Mouse (Mus musculus) hindbrain, embryonic 14.5 days (tissue): ENCODE data around the gene Hnrnpll. TPM values are rescaled to one million over a fixed set of nuclear protein-coding genes. Genes with fewer than 3 reads are reported as not detected.
A peak's percentile ranks its signal among the peaks of the same experiment; 100 is the strongest.
"Not testable (repeated sequence)": the region's sequence is repeated elsewhere in the genome, so short reads cannot be mapped to it uniquely, and the experiment has no call there.

Source experiments
- ATAC-seq: fragments of 200-750 bp; cut with Nextera tagmentation; 2 replicates; pipeline ENCODE4 v1.8.0; 2017; ENCODE audit warnings: moderate number of reproducible peaks, mild to moderate bottlenecking, moderate TSS enrichment, moderate library complexity; ENCODE audit not compliant: low FRiP score
- DNase-seq: peaks from one replicate; pipeline ENCODE4 v3.0.0-alpha.2; 2015; ENCODE audit warnings: low spot score
- H3K27ac ChIP-seq: fragments of 300-500 bp; sonication (generic); 2 replicates; pipeline ENCODE4 v1.5.1; 2014; ENCODE audit warnings: mild to moderate bottlenecking, moderate library complexity
- H3K27me3 ChIP-seq: fragments of 300-500 bp; sonication (generic); 2 replicates; pipeline ENCODE4 v1.6.1; 2014; ENCODE audit warnings: mild to moderate bottlenecking, low read length, mixed read lengths; ENCODE audit not compliant: control insufficient read depth, insufficient read depth
- H3K36me3 ChIP-seq: fragments of 300-500 bp; sonication (generic); replicated peaks from 2 replicates; pipeline ENCODE4 v1.6.1; 2014; ENCODE audit not compliant: control insufficient read depth, insufficient read depth
- H3K4me1 ChIP-seq: fragments of 300-500 bp; sonication (generic); replicated peaks from 2 replicates; pipeline ENCODE4 v1.6.1; 2014; ENCODE audit warnings: antibody characterized with exemption, low read length, mixed read lengths; ENCODE audit not compliant: control insufficient read depth, insufficient read depth
- H3K4me2 ChIP-seq: fragments of 300-500 bp; sonication (generic); replicated peaks from 2 replicates; pipeline ENCODE4 v1.6.1; 2014; ENCODE audit warnings: mild to moderate bottlenecking, moderate library complexity
- H3K4me3 ChIP-seq: fragments of 300-500 bp; sonication (generic); replicated peaks from 2 replicates; pipeline ENCODE4 v1.5.1; 2014; ENCODE audit warnings: mild to moderate bottlenecking, low read length
- H3K9ac ChIP-seq: fragments of 300-500 bp; sonication (generic); 2 replicates; pipeline ENCODE4 v1.6.1; 2014
- H3K9me3 ChIP-seq: fragments of 300-500 bp; sonication (generic); 2 replicates; pipeline ENCODE4 v1.6.1; 2016; ENCODE audit warnings: low read length; ENCODE audit not compliant: control insufficient read depth
- WGBS: fragments of 180-500 bp; shearing (Covaris S2); extraction: QIAGEN DNeasy Blood & Tissue Kit; methylation state at CpG from one replicate; pipeline ENCODE4 v1.1.7; 2014; 5-methylcytosine and 5-hydroxymethylcytosine counted together
- polyA plus RNA-seq: library from polyadenylated mRNA; unstranded; fragments of >200 nt; fragmentation: Nextera tagmentation; extraction: Ambion mirVana; gene quantifications from 2 replicates; pipeline ENCODE4 v1.2.1, GENCODE M21; 2014

Gene Hnrnpll
- polyA plus RNA-seq, 1 experiment from 2014 or later = 62.7 TPM

- whole genome bisulfite sequencing = 93% methylated on average over 6 of the region's 6 CpGs
- peaks cover 55% of the 10 kb centered on the region for H3K36me3 ChIP-seq
These were observed 33.5 kb downstream of the Hnrnpll start for GRCm38 (mm10) chr17:80028675-80029074.

GRCm38 (mm10) chr17:80026189-80026936 lies 35.8 kb downstream of the Hnrnpll start:
- no peak for DNase-seq
- no peak for ATAC-seq
- Histone ChIP-seq H3K4me2 (no peak overlapping the region), H3K9ac (no peak overlapping the region), H3K27me3 (no peaks in the 10 kb centered on the region), H3K27ac (no peak overlapping the region), H3K4me1 (no peaks in the 10 kb centered on the region), H3K9me3 (no peaks in the 10 kb centered on the region), H3K36me3 (peaks cover 32% of the 10 kb centered on the region), H3K4me3 (no peak overlapping the region)
- WGBS = 95% methylated on average over 5 of the region's 5 CpGs

More at GRCm38 (mm10) chr17:80028675-80029074, 33.5 kb downstream of the Hnrnpll start:
- no peak overlapping the region for H3K9ac ChIP-seq
- no peak overlapping the region for H3K4me3 ChIP-seq
- H3K27ac ChIP-seq = no peak overlapping the region
- no peak for ATAC-seq
- H3K4me1 ChIP-seq = no peaks in the 10 kb centered on the region
- no peak for DNase-seq
- no peak overlapping the region for H3K4me2 ChIP-seq
- no peaks in the 10 kb centered on the region for H3K27me3 ChIP-seq
- no peaks in the 10 kb centered on the region for H3K9me3 ChIP-seq

GRCm38 (mm10) chr17:80022090-80022489 lies 40.0 kb downstream of the Hnrnpll start:
- Histone ChIP-seq H3K9ac (no peak overlapping the region), H3K27me3 (no peaks in the 10 kb centered on the region), H3K4me2 (no peak overlapping the region), H3K4me1 (no peaks in the 10 kb centered on the region), H3K27ac (no peak overlapping the region), H3K9me3 (no peaks in the 10 kb centered on the region), H3K4me3 (no peak overlapping the region), H3K36me3 (peaks cover 2% of the 10 kb centered on the region)
- ATAC-seq (no peak), DNase-seq (no peak)
- 76% methylated on average over 5 of the region's 5 CpGs for WGBS

- no peak for ATAC-seq
- Histone ChIP-seq H3K4me2 (no peak overlapping the region), H3K4me3 (no peak overlapping the region), H3K27ac (no peak overlapping the region), H3K9me3 (no peaks in the 10 kb centered on the region), H3K9ac (no peak overlapping the region), H3K27me3 (no peaks in the 10 kb centered on the region), H3K36me3 (no peaks in the 10 kb centered on the region), H3K4me1 (no peaks in the 10 kb centered on the region)
- WGBS = 77% methylated on average over 2 of the region's 2 CpGs
- no peak for DNase-seq
These were observed 41.6 kb downstream of the Hnrnpll start for GRCm38 (mm10) chr17:80020495-80020894.

GRCm38 (mm10) chr17:80018976-80019541 lies 43.1 kb downstream of the Hnrnpll start:
- no peak overlapping the region for H3K4me3 ChIP-seq
- WGBS = 13% methylated on average over 22 of the region's 22 CpGs

GRCm38 (mm10) chr17:80018239-80018975 lies 43.7 kb downstream of the Hnrnpll start:
- 68% methylated on average over 12 of the region's 12 CpGs for WGBS
- no peaks in the 10 kb centered on the region for H3K36me3 ChIP-seq
- H3K27me3 ChIP-seq = no peaks in the 10 kb centered on the region
- DNase-seq = no peak
- no peak overlapping the region for H3K4me2 ChIP-seq
- H3K4me1 ChIP-seq = no peaks in the 10 kb centered on the region
- ATAC-seq = no peak
- no peak overlapping the region for H3K9ac ChIP-seq
- H3K4me3 ChIP-seq = no peak overlapping the region
- H3K27ac ChIP-seq = no peak overlapping the region
- no peaks in the 10 kb centered on the region for H3K9me3 ChIP-seq

More at GRCm38 (mm10) chr17:80018976-80019541, 43.1 kb downstream of the Hnrnpll start:
- Histone ChIP-seq H3K27me3 (no peaks in the 10 kb centered on the region), H3K4me2 (peak overlapping the region; percentile 36), H3K9me3 (no peaks in the 10 kb centered on the region), H3K36me3 (no peaks in the 10 kb centered on the region), H3K27ac (no peak overlapping the region), H3K4me1 (no peaks in the 10 kb centered on the region), H3K9ac (no peak overlapping the region)
- DNase-seq (no peak), ATAC-seq (peak; percentile 34; the same call in 1 of the 2 replicates)

- no peak for DNase-seq
- H3K9ac ChIP-seq = no peak overlapping the region
- H3K4me1 ChIP-seq = no peaks in the 10 kb centered on the region
- H3K4me2 ChIP-seq = no peak overlapping the region
- 51% methylated on average over 12 of the region's 12 CpGs for WGBS
- no peak overlapping the region for H3K4me3 ChIP-seq
- no peaks in the 10 kb centered on the region for H3K36me3 ChIP-seq
- ATAC-seq = no peak
- H3K9me3 ChIP-seq = no peaks in the 10 kb centered on the region
- H3K27me3 ChIP-seq = no peaks in the 10 kb centered on the region
- H3K27ac ChIP-seq = no peak overlapping the region
These were observed 44.7 kb downstream of the Hnrnpll start for GRCm38 (mm10) chr17:80017389-80017788.

- not testable (repeated sequence) for H3K9ac ChIP-seq, DNase-seq
- 97% methylated on average over 4 of the region's 4 CpGs for WGBS
These were observed 45.7 kb downstream of the Hnrnpll start for GRCm38 (mm10) chr17:80016400-80016799.

GRCm38 (mm10) chr17:80014361-80014809 lies 47.7 kb downstream of the Hnrnpll start:
- Histone ChIP-seq H3K27me3 (no peaks in the 10 kb centered on the region), H3K9ac (no peak overlapping the region), H3K4me3 (no peak overlapping the region), H3K9me3 (no peaks in the 10 kb centered on the region), H3K36me3 (no peaks in the 10 kb centered on the region), H3K27ac (no peak overlapping the region), H3K4me2 (no peak overlapping the region), H3K4me1 (no peaks in the 10 kb centered on the region)
- DNase-seq (no peak), ATAC-seq (no peak)
- WGBS = 88% methylated on average over 8 of the region's 8 CpGs

More at GRCm38 (mm10) chr17:80016400-80016799, 45.7 kb downstream of the Hnrnpll start:
- not testable (repeated sequence) for H3K27me3 ChIP-seq, H3K4me2 ChIP-seq, H3K36me3 ChIP-seq, H3K27ac ChIP-seq, H3K9me3 ChIP-seq, H3K4me1 ChIP-seq, H3K4me3 ChIP-seq, ATAC-seq
